10 mouse cellular contexts compared by ENCODE assay signal in genomic region chr11:113296912-113297625, GRCm38 (mm10).
A peak's percentile ranks its signal among the peaks of the same experiment; 100 is the strongest.
DNase-seq lines count a peak whose midpoint lies in the region; ATAC-seq lines count a peak whose summit lies in the region.
"Had no signal": no experiment of that assay in that cellular context is flagged by ENCODE, and none has a peak within 500 bp of the region (broad histone marks: within the 10 kb centered on the region; RNA-seq: fewer than 3 reads in every experiment).

No protein-coding gene starts in this region.

- ATAC-seq in limb, embryonic 13.5 days (ENCODE audit: low FRiP score, low read depth): no peak
- ATAC-seq in erythroblast, adult 5-6 weeks (replicated peaks; ENCODE audit: low FRiP score, poor library complexity, severe bottlenecking): no peak

- peak overlapping the region; percentile 38 for H3K4me2 ChIP-seq in limb, embryonic 13.5 days (replicated peaks)
- H3K4me2 ChIP-seq: liver, embryonic 13.5 days had no signal

- H3K27ac ChIP-seq in embryonic facial prominence, embryonic 10.5 days (replicated peaks): peak overlapping the region; percentile 73
- peak overlapping the region; percentile 15; the same call in 1 of the 2 replicates for H3K27ac ChIP-seq in limb, embryonic 13.5 days
- H3K27ac ChIP-seq: heart, embryonic 10.5 days; liver, embryonic 13.5 days had no signal

- peaks cover 60% of the 10 kb centered on the region for H3K4me1 ChIP-seq in embryonic facial prominence, embryonic 10.5 days
- H3K4me1 ChIP-seq in limb, embryonic 13.5 days: peaks cover 52% of the 10 kb centered on the region
- H3K4me1 ChIP-seq: liver, embryonic 13.5 days had no signal

- H3K27me3 ChIP-seq in embryonic facial prominence, embryonic 10.5 days (replicated peaks; ENCODE audit: low read depth, poor library complexity, severe bottlenecking): peaks cover 9% of the 10 kb centered on the region; the same call in 1 of the 2 replicates
- H3K27me3 ChIP-seq in limb, embryonic 13.5 days: no peaks in the 10 kb centered on the region; the same call in 1 of the 2 replicates
- H3K27me3 ChIP-seq: liver, embryonic 13.5 days had no signal

- H3K9me3 ChIP-seq in embryonic facial prominence, embryonic 10.5 days: no peaks in the 10 kb centered on the region
- H3K9me3 ChIP-seq in limb, embryonic 13.5 days: no peaks in the 10 kb centered on the region
- H3K9me3 ChIP-seq: heart, embryonic 10.5 days; liver, embryonic 13.5 days; midbrain, embryonic 10.5 days had no signal

- no peak overlapping the region for H3K4me3 ChIP-seq in embryonic facial prominence, embryonic 10.5 days
- H3K4me3 ChIP-seq in limb, embryonic 13.5 days: no peak overlapping the region
- H3K4me3 ChIP-seq: heart, embryonic 10.5 days; liver, embryonic 13.5 days; midbrain, embryonic 10.5 days had no signal

- peak; percentile 26 for DNase-seq in 416B (ENCODE audit: low read depth)
- peak; percentile 26 for DNase-seq in MN1 (ENCODE audit: low spot score)
- no peak for DNase-seq in embryonic facial prominence, embryonic 10.5 days (ENCODE audit: low spot score)
- DNase-seq in c-Kit-positive CD71-positive TER-119-positive erythroid progenitor cells, embryonic 14.5 days (ENCODE audit: low spot score): no peak
- no peak for DNase-seq in spleen, adult 12 weeks (ENCODE audit: low spot score)

- WGBS in embryonic facial prominence, embryonic 10.5 days: 85% methylated on average over 22 of the region's 22 CpGs
- WGBS in limb, embryonic 13.5 days: 27% methylated on average over 22 of the region's 22 CpGs

- 0 out of 2 replicates have a peak overlapping the region, but pooled peaks have one; percentile 13 for H3K9ac ChIP-seq in limb, embryonic 13.5 days
- H3K9ac ChIP-seq: liver, embryonic 13.5 days had no signal

- no peaks in the 10 kb centered on the region for H3K36me3 ChIP-seq in embryonic facial prominence, embryonic 10.5 days (replicated peaks)
- no peaks in the 10 kb centered on the region for H3K36me3 ChIP-seq in limb, embryonic 13.5 days
- H3K36me3 ChIP-seq: heart, embryonic 10.5 days; liver, embryonic 13.5 days; midbrain, embryonic 10.5 days had no signal

Comparison
In these comparisons a context has a peak if more than half of its experiments do, and no peak if none do; other contexts are left out.
1. DNase-seq: peak in 416B (single experiment) and MN1 (single experiment); none in embryonic facial prominence, embryonic 10.5 days (single experiment), c-Kit-positive CD71-positive TER-119-positive erythroid progenitor cells, embryonic 14.5 days (single experiment) and spleen, adult 12 weeks (single experiment).